Mouse (Mus musculus): Measurements from ENCODE around the gene Cdk5rap3. TPM values are rescaled to one million over a fixed set of nuclear protein-coding genes. Genes with fewer than 3 reads are reported as not detected.
A peak's percentile ranks its signal among the peaks of the same experiment; 100 is the strongest.

Cdk5rap3 gene
- polyA plus RNA-seq, 1 experiment from 2014 or later: 39.6 TPM

DNA sequence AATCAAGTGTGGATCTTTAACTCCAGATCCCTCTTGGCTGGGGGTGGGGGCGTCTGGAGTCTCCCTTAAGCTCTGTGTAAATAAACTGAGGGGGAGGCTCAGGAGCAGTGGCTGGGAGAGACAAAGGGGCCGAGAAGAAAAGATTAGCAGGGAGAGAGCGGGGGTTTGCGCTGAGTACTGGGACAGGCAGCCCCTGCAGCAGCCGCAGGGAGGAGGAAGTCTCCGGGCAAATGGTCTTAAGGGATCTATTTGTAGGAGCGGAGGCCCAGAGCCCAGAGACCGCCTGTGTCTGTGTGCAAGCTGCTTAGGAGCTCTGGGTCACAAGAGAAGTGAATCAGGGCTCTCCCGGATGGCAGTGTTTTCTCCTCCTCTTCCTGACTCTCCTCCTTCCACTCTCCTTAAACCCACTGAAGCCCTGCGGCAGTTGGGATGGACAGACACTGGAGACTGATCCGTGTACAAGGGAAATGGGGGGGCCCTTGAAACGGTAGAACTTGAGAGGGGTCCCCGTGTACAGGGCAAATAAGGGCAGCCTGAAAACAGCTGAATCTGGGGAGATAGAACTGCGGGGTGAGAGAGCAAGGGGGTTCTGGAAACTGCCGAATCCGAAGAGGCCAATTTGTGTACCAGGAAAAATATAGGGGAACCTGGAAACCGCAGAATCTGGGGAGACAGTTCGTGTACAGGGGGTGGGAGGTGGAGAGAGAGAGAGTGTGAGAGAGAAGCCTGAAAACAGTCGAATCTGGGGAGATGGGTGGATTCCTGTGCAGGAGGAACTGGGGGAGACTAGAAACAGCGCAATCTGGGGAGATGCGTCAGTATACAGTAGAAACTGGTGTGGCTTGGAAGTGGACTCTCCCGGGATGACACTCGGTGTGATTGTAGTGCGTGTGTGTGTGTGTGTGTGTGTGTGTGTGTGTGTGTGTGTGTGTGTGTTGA, 43.6 kb downstream of the Cdk5rap3 start:
- Histone ChIP-seq H3K4me1 (replicated peaks) (peaks cover 8% of the 10 kb centered on the region), H3K27ac (no peak overlapping the region), H3K4me3 (replicated peaks) (no peak overlapping the region), H3K4me2 (no peak overlapping the region), H3K9me3 (replicated peaks) (no peaks in the 10 kb centered on the region), H3K27me3 (peaks cover 64% of the 10 kb centered on the region), H3K36me3 (no peaks in the 10 kb centered on the region), H3K9ac (no peak overlapping the region)
- no peak for DNase-seq
- 9% methylated on average over 24 of the region's 24 CpGs for WGBS (ENCODE audit: insufficient replicate concordance)
- no peak for ATAC-seq (ENCODE audit: low read depth)

DNA sequence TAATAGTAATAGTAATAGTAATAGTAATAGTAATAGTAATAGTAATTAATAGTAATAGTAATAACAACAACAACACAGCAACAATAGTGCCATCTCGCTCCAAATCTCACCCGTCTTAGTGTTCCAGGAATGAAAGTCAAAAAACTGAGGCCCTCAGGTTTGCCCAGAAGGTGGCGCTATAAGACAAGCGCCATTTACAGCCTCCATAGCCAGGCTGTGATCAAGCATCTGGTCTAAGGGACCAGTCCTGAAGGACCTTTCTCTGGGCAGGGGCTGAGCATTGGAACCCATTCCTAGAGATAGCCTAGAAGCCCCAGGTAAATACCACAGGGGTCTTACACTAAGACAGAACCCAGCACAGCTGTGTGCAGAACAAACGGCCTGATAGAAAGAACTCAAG, 49.1 kb downstream of the Cdk5rap3 start:
- no peak for ATAC-seq (ENCODE audit: low read depth)
- no peaks in the 10 kb centered on the region for H3K36me3 ChIP-seq
- H3K9me3 ChIP-seq (replicated peaks): no peaks in the 10 kb centered on the region
- DNase-seq: no peak
- H3K9ac ChIP-seq: no peak overlapping the region
- no peak overlapping the region for H3K27ac ChIP-seq
- no peak overlapping the region for H3K4me3 ChIP-seq (replicated peaks)
- peaks cover 33% of the 10 kb centered on the region for H3K27me3 ChIP-seq
- H3K4me1 ChIP-seq (replicated peaks): 0 out of 2 replicates have a peak, but pooled peaks cover under 1% of the 10 kb centered on the region
- WGBS (ENCODE audit: insufficient replicate concordance): 17% methylated on average over 5 of the region's 5 CpGs
- no peak overlapping the region for H3K4me2 ChIP-seq

DNA sequence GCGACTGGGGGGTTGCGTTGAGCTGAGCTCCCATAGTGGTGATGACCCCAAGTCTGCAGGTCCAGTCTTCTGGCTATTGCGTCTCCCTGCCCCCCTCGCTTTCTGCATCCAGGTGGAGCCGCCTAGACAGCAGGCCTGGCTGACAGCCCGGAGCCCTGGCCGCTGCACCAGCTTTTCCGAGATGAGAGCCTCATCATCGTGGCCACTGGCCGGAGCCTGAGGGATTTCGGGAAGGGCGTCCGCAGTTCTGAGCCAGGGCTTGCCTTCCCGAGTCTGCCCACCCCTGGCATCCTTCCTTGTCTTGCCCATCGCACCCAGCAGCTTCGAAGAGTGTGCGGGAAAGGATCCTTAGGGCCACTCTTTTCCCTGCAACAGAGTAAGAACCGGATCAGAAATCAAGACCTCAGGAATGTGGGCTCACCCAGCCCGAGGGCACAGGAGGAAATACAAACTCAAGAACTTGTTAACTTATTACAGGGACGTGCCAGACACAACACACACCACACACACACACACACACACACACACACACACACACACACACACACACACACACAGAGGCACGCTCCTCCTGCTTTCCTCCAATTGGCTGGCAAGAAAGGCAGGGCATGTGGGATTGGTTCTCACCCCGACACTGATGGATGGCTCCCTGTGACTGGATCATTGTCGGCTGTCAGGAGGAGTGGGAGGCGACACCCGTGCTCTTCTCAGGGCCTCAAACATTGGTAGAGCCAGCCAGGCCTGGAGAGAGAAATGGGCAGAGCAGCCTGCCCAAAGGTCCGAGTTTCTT, 52.9 kb downstream of the Cdk5rap3 start:
- DNase-seq: no peak
- Histone ChIP-seq H3K27me3 (peaks cover 24% of the 10 kb centered on the region), H3K9me3 (replicated peaks) (no peaks in the 10 kb centered on the region), H3K27ac (no peak overlapping the region), H3K4me1 (replicated peaks) (peaks cover 15% of the 10 kb centered on the region), H3K4me3 (replicated peaks) (no peak overlapping the region), H3K36me3 (no peaks in the 10 kb centered on the region), H3K4me2 (no peak overlapping the region), H3K9ac (no peak overlapping the region)
- 37% methylated on average over 26 of the region's 26 CpGs for WGBS (ENCODE audit: insufficient replicate concordance)
- no peak for ATAC-seq (ENCODE audit: low read depth)

DNA sequence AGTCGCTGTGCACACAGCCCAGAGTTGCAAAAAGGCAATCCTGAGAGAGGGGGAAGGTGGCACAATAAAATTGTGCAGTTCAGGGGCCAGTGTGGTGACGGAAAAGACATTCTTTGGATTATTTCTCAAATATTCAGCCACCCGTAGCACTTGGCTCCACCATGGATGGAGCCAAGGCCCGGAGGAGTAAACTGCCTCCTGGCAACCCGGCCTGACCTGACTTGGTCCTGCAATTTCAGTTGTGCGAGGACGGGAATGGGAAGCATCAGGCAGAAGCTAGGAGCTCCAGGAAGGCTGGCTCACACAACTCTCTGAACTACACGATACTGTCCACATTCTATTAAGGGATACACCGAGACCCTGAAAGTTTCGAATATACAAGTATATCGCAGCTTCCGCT, 53.8 kb downstream of the Cdk5rap3 start:
- Histone ChIP-seq H3K4me2 (peak overlapping the region; percentile 74; the same call in 1 of the 2 replicates), H3K27ac (no peak overlapping the region), H3K27me3 (peaks cover 24% of the 10 kb centered on the region), H3K9me3 (replicated peaks) (no peaks in the 10 kb centered on the region), H3K4me3 (replicated peaks) (no peak overlapping the region), H3K36me3 (no peaks in the 10 kb centered on the region), H3K4me1 (replicated peaks) (peaks cover 15% of the 10 kb centered on the region), H3K9ac (no peak overlapping the region)
- DNase-seq (no peak), ATAC-seq (ENCODE audit: low read depth) (no peak)
- WGBS (ENCODE audit: insufficient replicate concordance): 83% methylated on average over 12 of the region's 12 CpGs

DNA sequence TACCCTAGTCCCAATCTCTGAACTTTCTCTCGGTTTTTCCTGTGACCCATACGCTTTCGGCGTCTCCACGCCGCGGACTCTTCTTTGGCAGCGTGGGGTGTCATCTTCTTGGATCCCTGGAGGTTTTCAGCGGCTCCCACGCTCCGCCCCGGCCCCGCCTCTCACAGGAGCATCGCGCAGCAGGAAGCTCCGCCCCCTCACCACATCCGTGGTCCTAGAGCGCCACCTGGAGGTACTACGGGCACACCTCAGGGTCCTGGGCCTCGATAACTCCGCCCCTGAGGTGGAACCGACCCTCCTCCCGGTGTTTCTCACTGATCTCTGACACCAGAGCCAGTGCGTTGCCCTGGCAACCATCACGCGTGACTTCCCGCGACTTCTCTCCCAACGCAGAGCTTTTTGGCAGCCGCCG, 54.4 kb downstream of the Cdk5rap3 start:
- DNase-seq (peak; percentile 88), ATAC-seq (ENCODE audit: low read depth) (peak; percentile 86)
- peaks cover 15% of the 10 kb centered on the region for H3K4me1 ChIP-seq (replicated peaks)
- no peaks in the 10 kb centered on the region for H3K9me3 ChIP-seq (replicated peaks)
- no peaks in the 10 kb centered on the region for H3K36me3 ChIP-seq
- WGBS (ENCODE audit: insufficient replicate concordance): under 1% methylated on average over 31 of the region's 31 CpGs
- peak overlapping the region; percentile 74 for H3K4me2 ChIP-seq
- peaks cover 24% of the 10 kb centered on the region for H3K27me3 ChIP-seq
- H3K4me3 ChIP-seq (replicated peaks): peak overlapping the region; percentile 50
- H3K9ac ChIP-seq: peak overlapping the region; percentile 42; the same call in 1 of the 2 replicates
- no peak overlapping the region for H3K27ac ChIP-seq

DNA sequence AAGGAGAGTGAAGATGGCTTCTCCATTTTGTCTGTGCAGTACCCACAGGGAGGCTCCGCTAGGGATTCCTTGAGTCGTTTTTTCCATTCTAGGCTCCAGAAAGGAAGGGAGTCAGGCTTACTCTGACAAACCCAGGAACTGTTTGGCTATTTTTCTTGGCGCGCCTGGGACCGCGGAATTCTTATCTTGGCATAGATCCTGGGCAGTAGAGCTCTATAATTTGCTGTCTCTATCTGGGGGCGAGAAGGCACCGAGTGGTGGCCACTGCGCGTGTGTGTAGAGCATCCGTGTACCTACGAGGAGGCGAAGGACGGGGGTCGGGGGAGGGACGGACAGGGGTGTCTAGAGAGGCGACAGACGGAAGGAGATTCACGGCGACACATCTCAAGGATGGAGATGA, 54.9 kb downstream of the Cdk5rap3 start:
- H3K36me3 ChIP-seq: no peaks in the 10 kb centered on the region
- ATAC-seq (ENCODE audit: low read depth) (peak; percentile 18), DNase-seq (no peak)
- peaks cover 21% of the 10 kb centered on the region for H3K27me3 ChIP-seq
- WGBS (ENCODE audit: insufficient replicate concordance): 2% methylated on average over 20 of the region's 20 CpGs
- H3K4me1 ChIP-seq (replicated peaks): peaks cover 15% of the 10 kb centered on the region
- H3K4me2 ChIP-seq: peak overlapping the region; percentile 74
- H3K4me3 ChIP-seq (replicated peaks): peak overlapping the region; percentile 50
- H3K27ac ChIP-seq: no peak overlapping the region
- peak overlapping the region; percentile 42; the same call in 1 of the 2 replicates for H3K9ac ChIP-seq
- no peaks in the 10 kb centered on the region for H3K9me3 ChIP-seq (replicated peaks)

DNA sequence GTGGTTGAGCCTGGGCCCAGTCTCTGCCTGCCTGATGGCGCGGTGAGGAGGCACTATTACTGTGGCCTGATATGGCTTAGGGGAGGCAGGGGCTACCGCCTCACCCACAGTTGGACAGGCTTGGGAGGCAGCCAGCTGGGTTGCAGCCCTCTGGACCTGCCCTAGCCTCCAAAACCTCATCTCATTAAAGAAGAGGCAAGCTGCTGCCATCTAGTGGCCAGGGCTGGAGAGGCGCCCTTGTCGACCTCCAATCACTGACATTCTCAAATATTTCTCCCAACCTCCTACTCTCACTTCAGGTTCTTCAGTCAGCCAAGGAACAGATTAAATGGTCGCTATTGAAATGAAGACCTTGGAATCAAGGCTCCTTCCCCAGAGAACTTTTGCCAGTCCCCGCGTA, 55.7 kb downstream of the Cdk5rap3 start:
- H3K4me1 ChIP-seq (replicated peaks): peaks cover 15% of the 10 kb centered on the region
- no peak overlapping the region for H3K9ac ChIP-seq
- H3K4me2 ChIP-seq: no peak overlapping the region
- ATAC-seq (ENCODE audit: low read depth) (0 out of 2 replicates have a peak, but pooled peaks have one; percentile 34), DNase-seq (peak; percentile 56)
- peaks cover 20% of the 10 kb centered on the region for H3K27me3 ChIP-seq
- no peak overlapping the region for H3K27ac ChIP-seq
- H3K36me3 ChIP-seq: no peaks in the 10 kb centered on the region
- no peaks in the 10 kb centered on the region for H3K9me3 ChIP-seq (replicated peaks)
- H3K4me3 ChIP-seq (replicated peaks): no peak overlapping the region
- WGBS (ENCODE audit: insufficient replicate concordance): 10% methylated on average over 8 of the region's 8 CpGs

DNA sequence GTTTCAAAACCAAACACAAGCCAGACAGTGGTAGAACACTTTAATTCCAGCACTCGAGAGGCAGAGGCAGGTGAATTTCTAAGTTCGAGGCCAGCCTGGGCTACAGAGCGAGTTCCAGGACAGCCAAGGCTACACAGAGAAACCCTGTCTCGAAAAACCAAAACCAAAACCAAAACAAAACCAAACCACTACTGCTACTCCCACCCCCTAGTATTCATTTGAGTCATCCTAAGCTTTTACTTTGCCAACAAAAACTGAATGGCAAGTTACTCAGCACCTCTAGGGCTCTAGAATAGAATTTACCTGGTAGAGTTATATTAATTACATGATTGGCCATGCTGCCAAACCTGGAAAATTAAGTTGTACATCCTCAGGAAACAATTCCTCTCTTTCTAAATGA, 56.7 kb downstream of the Cdk5rap3 start:
- Histone ChIP-seq H3K36me3 (no peaks in the 10 kb centered on the region), H3K4me2 (no peak overlapping the region), H3K9me3 (replicated peaks) (no peaks in the 10 kb centered on the region), H3K4me3 (replicated peaks) (no peak overlapping the region), H3K4me1 (replicated peaks) (peaks cover 15% of the 10 kb centered on the region), H3K27ac (no peak overlapping the region), H3K9ac (no peak overlapping the region), H3K27me3 (peaks cover 20% of the 10 kb centered on the region)
- ATAC-seq (ENCODE audit: low read depth) (no peak), DNase-seq (no peak)
- WGBS (ENCODE audit: insufficient replicate concordance): 67% methylated on average over 4 of the region's 4 CpGs

DNA sequence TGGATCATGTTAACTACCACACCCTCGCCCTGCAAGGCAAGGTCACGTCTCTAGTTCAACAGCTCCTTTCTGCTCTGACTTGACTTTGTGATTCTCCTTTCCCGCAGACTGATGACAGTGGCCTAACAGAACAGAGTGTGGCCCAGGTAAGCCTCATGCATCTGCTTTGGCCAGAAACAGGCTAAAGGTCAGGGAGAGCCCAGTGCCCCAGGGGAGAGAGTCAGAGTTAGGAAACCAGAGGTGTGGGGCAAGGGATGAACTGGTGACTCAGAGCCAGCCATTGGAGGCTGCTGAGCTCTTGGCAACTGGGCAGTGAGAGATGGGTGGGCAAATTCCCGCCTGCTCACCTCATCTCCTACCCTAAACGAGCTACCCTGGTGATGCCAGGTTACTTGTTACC, 58.9 kb downstream of the Cdk5rap3 start:
- H3K4me3 ChIP-seq (replicated peaks): no peak overlapping the region
- H3K4me2 ChIP-seq: no peak overlapping the region

More for the DNA sequence above, 58.9 kb downstream of the Cdk5rap3 start:
- ATAC-seq (ENCODE audit: low read depth) (no peak), DNase-seq (no peak)
- H3K36me3 ChIP-seq: no peaks in the 10 kb centered on the region
- WGBS (ENCODE audit: insufficient replicate concordance): 68% methylated on average over 5 of the region's 5 CpGs
- H3K9ac ChIP-seq: no peak overlapping the region
- H3K27ac ChIP-seq: no peak overlapping the region
- peaks cover 3% of the 10 kb centered on the region; the same call in 1 of the 2 replicates for H3K27me3 ChIP-seq
- no peaks in the 10 kb centered on the region for H3K9me3 ChIP-seq (replicated peaks)
- H3K4me1 ChIP-seq (replicated peaks): peaks cover 15% of the 10 kb centered on the region
